Mouse (Mus musculus): ENCODE data around the gene Rps27.

DNA sequence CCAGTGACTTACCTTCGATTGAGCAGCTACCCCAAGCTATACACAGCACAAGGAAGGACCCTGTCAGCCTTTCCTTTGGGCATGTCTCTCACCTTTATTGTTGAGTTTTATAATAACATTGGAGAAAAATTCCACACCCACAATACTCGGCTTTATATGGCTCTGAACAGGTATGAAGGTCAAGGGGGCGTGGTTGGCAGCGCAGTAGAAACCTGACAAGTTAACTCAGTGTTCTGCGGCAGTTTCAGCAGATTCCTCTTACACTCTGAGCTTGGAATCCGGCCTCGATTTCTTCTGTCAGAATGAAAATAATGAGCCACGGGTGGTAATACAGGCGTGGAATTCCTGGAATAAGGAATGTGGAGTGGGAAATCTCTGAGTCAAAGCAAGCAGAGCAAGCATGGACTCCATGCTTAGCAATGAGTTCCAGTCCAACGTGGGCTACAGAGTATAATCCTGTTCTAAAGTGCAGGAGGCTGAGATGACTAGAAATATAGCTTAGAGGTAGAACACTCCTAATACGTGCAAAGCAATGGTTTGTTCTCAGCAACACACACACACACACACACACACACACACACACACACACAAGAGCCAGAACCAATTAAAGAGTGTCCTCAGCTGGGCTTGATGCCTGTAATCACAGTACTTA is 22.5 kb downstream of the Rps27 start:
- TF ChIP-seq POLR2A (IDR thresholded peaks at IDR 0.05; ENCODE audit: control insufficient read depth in 1 of 2, insufficient read depth in 1 of 2, low read depth in 1 of 2, low read length in 2 of 2, poor library complexity in 1 of 2): no peak
- no peak for TF ChIP-seq TAL1 (IDR thresholded peaks at IDR 0.05; ENCODE audit: low read length)
- no peak for TF ChIP-seq NELFE (IDR thresholded peaks at IDR 0.05; ENCODE audit: low read depth, low read length)
- TF ChIP-seq MAX (IDR thresholded peaks at IDR 0.05; ENCODE audit: low read length): no peak
- TF ChIP-seq EP300 (IDR thresholded peaks at IDR 0.05; ENCODE audit: low read depth in 1 of 2, low read length in 2 of 2): no peak
- TF ChIP-seq CTCF (IDR thresholded peaks at IDR 0.05 in 2 of 3, conservative IDR thresholded peaks at IDR 0.05 in 1 of 3; ENCODE audit: control insufficient read depth in 1 of 3, insufficient read depth in 1 of 3, low read depth in 2 of 3, low read length in 3 of 3, poor library complexity in 1 of 3, severe bottlenecking in 1 of 3): no peak
- no peak for TF ChIP-seq MAZ (IDR thresholded peaks at IDR 0.05; ENCODE audit: low read depth, low read length)
- TF ChIP-seq ZNF384 (IDR thresholded peaks at IDR 0.05; ENCODE audit: low read depth, low read length): no peak

Data from MEL (cell line).